21 mouse cellular contexts compared by ENCODE assay signal in genomic region chr5:100875180-100875579, GRCm38 (mm10).
"Had no signal": no experiment of that assay in that cellular context is flagged by ENCODE, and none has a peak within 500 bp of the region (broad histone marks: within the 10 kb centered on the region; RNA-seq: fewer than 3 reads in every experiment).

No protein-coding gene starts in this region.

- H3K9ac ChIP-seq: limb, embryonic 13.5 days; liver, embryonic 12.5 days; liver, embryonic 15.5 days; lung, embryonic 15.5 days; neural tube, embryonic 12.5 days; neural tube, embryonic 15.5 days; stomach, embryonic 15.5 days had no signal

- ATAC-seq: liver, embryonic 12.5 days had no signal

- H3K27ac ChIP-seq: limb, embryonic 10.5 days; limb, embryonic 13.5 days; liver, embryonic 12.5 days; liver, embryonic 15.5 days; lung, embryonic 15.5 days; neural tube, embryonic 12.5 days; neural tube, embryonic 15.5 days; stomach, embryonic 15.5 days had no signal

- H3K4me1 ChIP-seq: limb, embryonic 13.5 days; lung, embryonic 15.5 days; neural tube, embryonic 12.5 days; neural tube, embryonic 15.5 days had no signal

- H3K27me3 ChIP-seq: limb, embryonic 13.5 days; liver, embryonic 12.5 days; liver, embryonic 15.5 days; lung, embryonic 15.5 days; neural tube, embryonic 12.5 days; neural tube, embryonic 15.5 days; stomach, embryonic 15.5 days had no signal

- H3K4me2 ChIP-seq: limb, embryonic 13.5 days; liver, embryonic 12.5 days; liver, embryonic 15.5 days; lung, embryonic 15.5 days; midbrain, embryonic 11.5 days; neural tube, embryonic 12.5 days; neural tube, embryonic 15.5 days; stomach, embryonic 15.5 days had no signal

- H3K9me3 ChIP-seq: limb, embryonic 10.5 days; limb, embryonic 13.5 days; liver, embryonic 15.5 days; lung, embryonic 15.5 days; neural tube, embryonic 15.5 days; stomach, embryonic 15.5 days had no signal

- DNase-seq: kidney, adult 8-10 months; kidney, postnatal 10 days; kidney, postnatal 36 days; liver; lung, adult 18-20 months; lung, postnatal 10 days; lung, postnatal 36 days; midbrain, embryonic 14.5 days; right cerebral cortex, adult 18-20 months; right cerebral cortex, postnatal 14 days; spleen, adult 18-20 months; thymus, postnatal 36 days had no signal

- H3K4me3 ChIP-seq: limb, embryonic 10.5 days; limb, embryonic 13.5 days; liver, embryonic 12.5 days; liver, embryonic 15.5 days; lung, embryonic 15.5 days; neural tube, embryonic 12.5 days; neural tube, embryonic 15.5 days; stomach, embryonic 15.5 days had no signal

- H3K36me3 ChIP-seq: limb, embryonic 10.5 days; limb, embryonic 13.5 days; liver, embryonic 12.5 days; liver, embryonic 15.5 days; lung, embryonic 15.5 days; neural tube, embryonic 12.5 days; neural tube, embryonic 15.5 days; stomach, embryonic 15.5 days had no signal
